Mouse (Mus musculus): ENCODE measurements at regions not wholly inside any gene's neighbourhood (a gene's known extent, or its start where the extent isn't known, plus 50 kb on each side); places are given as distances from the start of the nearest gene placed in this dataset.
"Not testable (repeated sequence)": the region's sequence is repeated elsewhere in the genome, so short reads cannot be mapped to it uniquely, and the experiment has no call there.

GRCm38 (mm10) chr4:23622231-23622630, 874.0 kb upstream of the Mms22l start:
- no peak for ATAC-seq (ENCODE audit: low FRiP score, low TSS enrichment)
- Histone ChIP-seq H3K4me1 (ENCODE audit: insufficient read depth, low read length) (no peaks in the 10 kb centered on the region), H3K36me3 (ENCODE audit: insufficient read depth, low read length) (no peaks in the 10 kb centered on the region), H3K27ac (ENCODE audit: low read length) (no peak overlapping the region), H3K9ac (replicated peaks; ENCODE audit: low read length) (no peak overlapping the region), H3K4me2 (replicated peaks; ENCODE audit: low read depth, low read length) (no peak overlapping the region), H3K27me3 (ENCODE audit: insufficient read depth, low read length) (no peaks in the 10 kb centered on the region), H3K4me3 (ENCODE audit: low read length) (no peak overlapping the region), H3K9me3 (ENCODE audit: low read length) (no peaks in the 10 kb centered on the region)

GRCm38 (mm10) chr4:23636231-23636928, 859.9 kb upstream of the Mms22l start:
- no peak for ATAC-seq (ENCODE audit: low FRiP score, low TSS enrichment)
- 36% methylated on average over 9 of the region's 9 CpGs for WGBS
- no peaks in the 10 kb centered on the region for H3K9me3 ChIP-seq (ENCODE audit: low read length)
- no peaks in the 10 kb centered on the region for H3K36me3 ChIP-seq (ENCODE audit: insufficient read depth, low read length)
- H3K27ac ChIP-seq (ENCODE audit: low read length): no peak overlapping the region
- no peak overlapping the region for H3K4me2 ChIP-seq (replicated peaks; ENCODE audit: low read depth, low read length)
- no peaks in the 10 kb centered on the region for H3K4me1 ChIP-seq (ENCODE audit: insufficient read depth, low read length)
- no peaks in the 10 kb centered on the region for H3K27me3 ChIP-seq (ENCODE audit: insufficient read depth, low read length)
- no peak overlapping the region for H3K9ac ChIP-seq (replicated peaks; ENCODE audit: low read length)
- no peak overlapping the region for H3K4me3 ChIP-seq (ENCODE audit: low read length)

GRCm38 (mm10) chr4:23636929-23637235, 859.4 kb upstream of the Mms22l start:
- H3K9me3 ChIP-seq (ENCODE audit: low read length): no peaks in the 10 kb centered on the region
- no peak overlapping the region for H3K27ac ChIP-seq (ENCODE audit: low read length)
- no peak overlapping the region for H3K4me2 ChIP-seq (replicated peaks; ENCODE audit: low read depth, low read length)
- ATAC-seq (ENCODE audit: low FRiP score, low TSS enrichment): no peak
- WGBS: 65% methylated on average over 2 of the region's 2 CpGs
- H3K4me1 ChIP-seq (ENCODE audit: insufficient read depth, low read length): no peaks in the 10 kb centered on the region
- H3K36me3 ChIP-seq (ENCODE audit: insufficient read depth, low read length): no peaks in the 10 kb centered on the region
- H3K4me3 ChIP-seq (ENCODE audit: low read length): no peak overlapping the region
- H3K27me3 ChIP-seq (ENCODE audit: insufficient read depth, low read length): no peaks in the 10 kb centered on the region
- H3K9ac ChIP-seq (replicated peaks; ENCODE audit: low read length): no peak overlapping the region

GRCm38 (mm10) chr4:23656671-23657070, 839.6 kb upstream of the Mms22l start:
- not testable (repeated sequence) for H3K27ac ChIP-seq (ENCODE audit: low read length); H3K4me3 ChIP-seq (ENCODE audit: low read length); H3K27me3 ChIP-seq (ENCODE audit: insufficient read depth, low read length); ATAC-seq (ENCODE audit: low FRiP score, low TSS enrichment); H3K9ac ChIP-seq (replicated peaks; ENCODE audit: low read length); H3K9me3 ChIP-seq (ENCODE audit: low read length); H3K36me3 ChIP-seq (ENCODE audit: insufficient read depth, low read length); H3K4me2 ChIP-seq (replicated peaks; ENCODE audit: low read depth, low read length); H3K4me1 ChIP-seq (ENCODE audit: insufficient read depth, low read length)
- WGBS: 91% methylated on average over 5 of the region's 5 CpGs

- Histone ChIP-seq H3K36me3 (ENCODE audit: insufficient read depth, low read length) (no peaks in the 10 kb centered on the region), H3K9me3 (ENCODE audit: low read length) (no peaks in the 10 kb centered on the region), H3K27ac (ENCODE audit: low read length) (no peak overlapping the region), H3K4me3 (ENCODE audit: low read length) (no peak overlapping the region), H3K27me3 (ENCODE audit: insufficient read depth, low read length) (no peaks in the 10 kb centered on the region), H3K9ac (replicated peaks; ENCODE audit: low read length) (no peak overlapping the region), H3K4me1 (ENCODE audit: insufficient read depth, low read length) (no peaks in the 10 kb centered on the region), H3K4me2 (replicated peaks; ENCODE audit: low read depth, low read length) (no peak overlapping the region)
- 90% methylated on average over 2 of the region's 2 CpGs for WGBS
- no peak for ATAC-seq (ENCODE audit: low FRiP score, low TSS enrichment)
These were observed 827.4 kb upstream of the Mms22l start for GRCm38 (mm10) chr4:23668896-23669295.

- no peaks in the 10 kb centered on the region for H3K36me3 ChIP-seq (ENCODE audit: insufficient read depth, low read length)
- no peaks in the 10 kb centered on the region for H3K4me1 ChIP-seq (ENCODE audit: insufficient read depth, low read length)
- no peak for ATAC-seq (ENCODE audit: low FRiP score, low TSS enrichment)
- H3K9ac ChIP-seq (replicated peaks; ENCODE audit: low read length): no peak overlapping the region
- no peaks in the 10 kb centered on the region for H3K9me3 ChIP-seq (ENCODE audit: low read length)
- no peak overlapping the region for H3K27ac ChIP-seq (ENCODE audit: low read length)
- H3K27me3 ChIP-seq (ENCODE audit: insufficient read depth, low read length): no peaks in the 10 kb centered on the region
- H3K4me2 ChIP-seq (replicated peaks; ENCODE audit: low read depth, low read length): no peak overlapping the region
- H3K4me3 ChIP-seq (ENCODE audit: low read length): no peak overlapping the region
These were observed 792.6 kb upstream of the Mms22l start for GRCm38 (mm10) chr4:23703626-23704025.

- Histone ChIP-seq H3K36me3 (ENCODE audit: insufficient read depth, low read length) (no peaks in the 10 kb centered on the region), H3K9me3 (ENCODE audit: low read length) (no peaks in the 10 kb centered on the region), H3K27me3 (ENCODE audit: insufficient read depth, low read length) (no peaks in the 10 kb centered on the region), H3K4me2 (replicated peaks; ENCODE audit: low read depth, low read length) (no peak overlapping the region), H3K4me1 (ENCODE audit: insufficient read depth, low read length) (no peaks in the 10 kb centered on the region), H3K4me3 (ENCODE audit: low read length) (no peak overlapping the region), H3K9ac (replicated peaks; ENCODE audit: low read length) (no peak overlapping the region), H3K27ac (ENCODE audit: low read length) (no peak overlapping the region)
- ATAC-seq (ENCODE audit: low FRiP score, low TSS enrichment): no peak
- 85% methylated on average over 2 of the region's 2 CpGs for WGBS
These were observed 785.5 kb upstream of the Mms22l start for GRCm38 (mm10) chr4:23710716-23711115.

- H3K4me1 ChIP-seq (ENCODE audit: insufficient read depth, low read length): no peaks in the 10 kb centered on the region
- H3K4me3 ChIP-seq (ENCODE audit: low read length): no peak overlapping the region
- WGBS: 67% methylated on average over 8 of the region's 8 CpGs
- no peaks in the 10 kb centered on the region for H3K27me3 ChIP-seq (ENCODE audit: insufficient read depth, low read length)
- H3K4me2 ChIP-seq (replicated peaks; ENCODE audit: low read depth, low read length): no peak overlapping the region
- no peaks in the 10 kb centered on the region for H3K9me3 ChIP-seq (ENCODE audit: low read length)
- H3K36me3 ChIP-seq (ENCODE audit: insufficient read depth, low read length): no peaks in the 10 kb centered on the region
- ATAC-seq (ENCODE audit: low FRiP score, low TSS enrichment): no peak
- no peak overlapping the region for H3K27ac ChIP-seq (ENCODE audit: low read length)
- H3K9ac ChIP-seq (replicated peaks; ENCODE audit: low read length): no peak overlapping the region
These were observed 782.4 kb upstream of the Mms22l start for GRCm38 (mm10) chr4:23713781-23714415.

GRCm38 (mm10) chr4:23727846-23728245, 768.4 kb upstream of the Mms22l start:
- H3K9me3 ChIP-seq (ENCODE audit: low read length): no peaks in the 10 kb centered on the region; the same call in 1 of the 2 replicates
- H3K4me1 ChIP-seq (ENCODE audit: insufficient read depth, low read length): no peaks in the 10 kb centered on the region
- H3K4me3 ChIP-seq (ENCODE audit: low read length): no peak overlapping the region
- H3K9ac ChIP-seq (replicated peaks; ENCODE audit: low read length): no peak overlapping the region
- H3K4me2 ChIP-seq (replicated peaks; ENCODE audit: low read depth, low read length): no peak overlapping the region
- no peaks in the 10 kb centered on the region for H3K27me3 ChIP-seq (ENCODE audit: insufficient read depth, low read length)
- 73% methylated on average over 2 of the region's 2 CpGs for whole genome bisulfite sequencing
- ATAC-seq (ENCODE audit: low FRiP score, low TSS enrichment): no peak
- H3K36me3 ChIP-seq (ENCODE audit: insufficient read depth, low read length): no peaks in the 10 kb centered on the region
- H3K27ac ChIP-seq (ENCODE audit: low read length): no peak overlapping the region

GRCm38 (mm10) chr4:23732471-23732870, 763.8 kb upstream of the Mms22l start:
- no peak for ATAC-seq (ENCODE audit: low FRiP score, low TSS enrichment)
- no peak overlapping the region for H3K9ac ChIP-seq (replicated peaks; ENCODE audit: low read length)
- H3K4me3 ChIP-seq (ENCODE audit: low read length): no peak overlapping the region
- H3K9me3 ChIP-seq (ENCODE audit: low read length): no peaks in the 10 kb centered on the region
- H3K27me3 ChIP-seq (ENCODE audit: insufficient read depth, low read length): no peaks in the 10 kb centered on the region
- H3K36me3 ChIP-seq (ENCODE audit: insufficient read depth, low read length): no peaks in the 10 kb centered on the region
- WGBS: 46% methylated on average over 4 of the region's 4 CpGs
- no peak overlapping the region for H3K27ac ChIP-seq (ENCODE audit: low read length)
- no peak overlapping the region for H3K4me2 ChIP-seq (replicated peaks; ENCODE audit: low read depth, low read length)
- no peaks in the 10 kb centered on the region for H3K4me1 ChIP-seq (ENCODE audit: insufficient read depth, low read length)

Data from kidney, embryonic 16.5 days (tissue).